Mouse (Mus musculus) cerebellum, adult 2 months (tissue): ENCODE results near the gene Ttc30a2. TPM values are rescaled to one million over a fixed set of nuclear protein-coding genes. Genes with fewer than 3 reads are reported as not detected.
A peak's percentile ranks its signal among the peaks of the same experiment; 100 is the strongest.
"Not testable (repeated sequence)": the region's sequence is repeated elsewhere in the genome, so short reads cannot be mapped to it uniquely, and the experiment has no call there.

Experiments
- DNase-seq, 2 experiments: peaks; one replicate each; pipeline ENCODE4 v3.0.0; 2021
- H3K27ac ChIP-seq: fragments of 200-500 bp; 2 replicates; pipeline ENCODE4 v1.5.1; 2012; ENCODE audit warnings: low read length, control low read depth, inconsistent platforms; ENCODE audit not compliant: insufficient read depth
- H3K27me3 ChIP-seq: fragments of 200-500 bp; 2 replicates; pipeline ENCODE4 v1.6.1; 2012; ENCODE audit warnings: inconsistent platforms, mild to moderate bottlenecking, low read length, moderate library complexity; ENCODE audit not compliant: control insufficient read depth, insufficient read depth
- H3K4me1 ChIP-seq: fragments of 200-500 bp; 2 replicates; pipeline ENCODE4 v1.6.1; 2011; ENCODE audit warnings: low read length; ENCODE audit not compliant: control insufficient read depth, insufficient read depth
- H3K4me3 ChIP-seq: fragments of 200-500 bp; replicated peaks from 2 replicates; pipeline ENCODE3; 2011; ENCODE audit warnings: mild to moderate bottlenecking, low read depth, low read length, control low read depth; ENCODE audit not compliant: insufficient read depth
- CTCF ChIP-seq: fragments of 200-500 bp; IDR thresholded peaks from 2 replicates; pipeline ENCODE4 v1.5.1; 2011; ENCODE audit warnings: low read depth, mild to moderate bottlenecking, control low read depth, low read length, moderate library complexity, borderline replicate concordance; ENCODE audit not compliant: insufficient read depth
- POLR2A ChIP-seq: fragments of 200-500 bp; IDR thresholded peaks from 2 replicates; pipeline ENCODE4 v1.6.1; 2011; ENCODE audit warnings: low read length, control low read depth, borderline replicate concordance; ENCODE audit not compliant: insufficient read depth
- WGBS: fragments of 180-500 bp; shearing (Covaris S2); methylation state at CpG from one replicate; pipeline ENCODE4 v1.1.7; 2018; 5-methylcytosine and 5-hydroxymethylcytosine counted together
- polyA plus RNA-seq: library from polyadenylated mRNA; depleted of rRNA; stranded (reverse); fragments of >200 nt; gene quantifications from 2 replicates; pipeline ENCODE4 v1.2.3, GENCODE M21; 2012; rRNA removed

Ttc30a2 gene
- 0.18 and 0.21 TPM in 2 replicates for polyA plus RNA-seq

- not testable (repeated sequence) for DNase-seq, H3K27me3 ChIP-seq, H3K4me1 ChIP-seq, H3K4me3 ChIP-seq, H3K27ac ChIP-seq
- 26% methylated on average over 20 of the region's 24 CpGs for WGBS
Observed at GRCm38 (mm10) chr2:75977752-75978368, at the start of gene Ttc30a2. TSS of gene Ttc30a2 (minus strand) at chr2:75978170.

GRCm38 (mm10) chr2:76016890-76017289 lies 38.9 kb upstream of the Ttc30a2 start:
- no peak for TF ChIP-seq POLR2A
- TF ChIP-seq CTCF, result no peak
- Histone ChIP-seq H3K4me3 (no peak overlapping the region), H3K4me1 (no peaks in the 10 kb centered on the region), H3K27me3 (no peaks in the 10 kb centered on the region), H3K27ac (no peak overlapping the region)
- 15% methylated on average over 7 of the region's 7 CpGs for WGBS
- DNase-seq, result no peak

DNA sequence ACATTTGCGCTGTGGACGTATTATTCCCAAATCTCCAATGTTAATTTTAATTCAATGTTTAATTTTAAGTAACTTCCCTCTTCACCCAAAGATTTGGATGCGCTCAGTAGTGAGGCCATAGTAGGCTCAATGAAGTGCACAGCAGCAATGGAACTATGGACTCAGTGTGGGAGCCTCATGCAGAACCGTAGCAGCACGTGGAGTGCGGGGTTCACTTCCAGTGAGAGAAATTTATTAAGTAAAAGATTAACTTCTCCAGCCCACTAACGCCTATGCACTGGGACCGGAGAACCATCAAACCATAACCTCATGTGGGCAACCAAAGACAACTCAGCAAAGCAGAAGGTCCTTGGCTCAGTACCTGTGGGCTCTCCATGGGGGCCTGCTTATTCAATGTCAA lies 38.2 kb upstream of the Ttc30a2 start:
- 87% methylated on average over 8 of the region's 8 CpGs for WGBS
- DNase-seq, result no peak
- Histone ChIP-seq H3K27me3 (no peaks in the 10 kb centered on the region), H3K27ac (no peak overlapping the region), H3K4me3 (no peak overlapping the region), H3K4me1 (no peaks in the 10 kb centered on the region)
- TF ChIP-seq POLR2A (no peak), CTCF (no peak)

GRCm38 (mm10) chr2:76015460-76015859 lies 37.5 kb upstream of the Ttc30a2 start:
- TF ChIP-seq POLR2A (no peak), CTCF (no peak)
- Histone ChIP-seq H3K27me3 (no peaks in the 10 kb centered on the region), H3K27ac (no peak overlapping the region), H3K4me1 (no peaks in the 10 kb centered on the region), H3K4me3 (no peak overlapping the region)
- no peak for DNase-seq
- WGBS, result 89% methylated on average over 7 of the region's 7 CpGs

- no peak for TF ChIP-seq CTCF
- TF ChIP-seq POLR2A, result no peak
- WGBS, result 96% methylated on average over 3 of the region's 3 CpGs
- H3K27ac ChIP-seq, result no peak overlapping the region
- no peak overlapping the region for H3K4me3 ChIP-seq
- H3K27me3 ChIP-seq, result no peaks in the 10 kb centered on the region
- DNase-seq, result no peak
- no peaks in the 10 kb centered on the region for H3K4me1 ChIP-seq
Observed at GRCm38 (mm10) chr2:76014659-76015058, 36.7 kb upstream of the Ttc30a2 start.

DNA sequence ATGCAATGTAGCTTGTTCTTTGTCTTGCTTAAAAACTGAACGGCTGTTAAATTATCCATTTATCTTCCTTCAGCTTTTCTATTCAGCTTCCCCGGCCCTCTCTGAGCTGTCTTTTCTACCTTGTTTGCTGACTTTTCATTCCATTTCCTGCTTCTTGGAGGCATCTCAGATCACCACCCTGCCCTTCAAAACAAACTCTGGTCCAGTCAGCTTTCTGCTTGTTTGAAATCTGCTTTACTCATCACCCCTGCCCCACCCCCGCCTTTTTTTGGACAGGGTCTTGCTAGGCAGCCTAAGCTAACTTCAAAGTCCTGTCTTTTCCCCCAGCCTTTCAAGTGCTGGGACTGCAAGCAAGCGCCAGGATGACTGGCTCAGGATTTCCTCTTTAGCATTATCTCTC lies 28.2 kb upstream of the Ttc30a2 start:
- H3K4me1 ChIP-seq, result no peaks in the 10 kb centered on the region; the same call in 1 of the 2 replicates
- 64% methylated on average over 4 of the region's 4 CpGs for WGBS
- no peak for TF ChIP-seq CTCF
- TF ChIP-seq POLR2A, result no peak
- H3K27me3 ChIP-seq, result no peaks in the 10 kb centered on the region
- H3K27ac ChIP-seq, result no peak overlapping the region
- no peak overlapping the region for H3K4me3 ChIP-seq
- DNase-seq, result no peak

DNA sequence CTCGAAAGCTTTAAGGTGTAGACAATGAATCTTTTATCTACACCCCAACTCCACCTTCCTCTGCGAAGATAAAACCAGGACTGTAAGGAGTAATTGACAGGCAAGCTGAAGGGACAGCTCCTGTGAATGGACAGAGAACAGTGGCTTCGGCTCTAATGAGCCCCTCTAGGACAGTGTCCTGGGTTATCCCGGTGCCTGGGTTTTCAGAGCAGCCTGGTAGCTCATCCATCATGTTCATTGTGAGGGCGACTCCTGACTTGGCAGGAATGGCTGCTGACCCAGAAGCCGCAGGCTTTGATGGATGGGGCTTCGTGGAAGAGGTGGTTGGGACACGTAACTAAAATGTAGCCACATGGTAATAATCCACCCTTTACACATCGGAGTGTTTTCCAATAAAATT lies 24.9 kb upstream of the Ttc30a2 start:
- no peaks in the 10 kb centered on the region for H3K27me3 ChIP-seq
- 90% methylated on average over 9 of the region's 9 CpGs for WGBS
- TF ChIP-seq CTCF (no peak), POLR2A (no peak)
- H3K4me1 ChIP-seq, result peaks cover 4% of the 10 kb centered on the region
- DNase-seq, result no peak
- H3K27ac ChIP-seq, result no peak overlapping the region
- H3K4me3 ChIP-seq, result no peak overlapping the region

DNA sequence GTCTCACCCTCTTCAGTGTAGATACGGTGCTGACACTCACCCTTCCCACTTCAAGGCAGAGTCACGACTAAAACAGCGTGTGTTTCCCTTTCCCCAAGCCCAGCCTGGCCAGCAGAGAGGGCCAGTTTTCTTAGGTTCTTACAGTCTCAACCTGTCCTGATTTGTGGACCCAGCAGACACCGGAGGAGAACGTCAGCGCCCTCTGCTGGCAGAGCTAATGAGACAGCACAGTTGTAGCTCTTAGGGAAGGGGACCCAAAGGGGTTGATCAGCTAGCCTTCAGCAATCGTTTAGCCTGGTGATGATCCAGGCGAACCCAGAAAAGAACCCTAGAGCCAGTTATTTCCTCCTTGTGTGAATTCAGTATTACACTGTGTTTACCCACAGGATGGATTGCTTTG lies 23.4 kb upstream of the Ttc30a2 start:
- no peaks in the 10 kb centered on the region for H3K27me3 ChIP-seq
- H3K27ac ChIP-seq, result no peak overlapping the region
- no peak overlapping the region for H3K4me3 ChIP-seq
- peak; percentile 30 to 49 for DNase-seq
- 50% methylated on average over 8 of the region's 8 CpGs for WGBS
- H3K4me1 ChIP-seq, result peaks cover 8% of the 10 kb centered on the region
- TF ChIP-seq CTCF, result peak; percentile 72
- no peak for TF ChIP-seq POLR2A

DNA sequence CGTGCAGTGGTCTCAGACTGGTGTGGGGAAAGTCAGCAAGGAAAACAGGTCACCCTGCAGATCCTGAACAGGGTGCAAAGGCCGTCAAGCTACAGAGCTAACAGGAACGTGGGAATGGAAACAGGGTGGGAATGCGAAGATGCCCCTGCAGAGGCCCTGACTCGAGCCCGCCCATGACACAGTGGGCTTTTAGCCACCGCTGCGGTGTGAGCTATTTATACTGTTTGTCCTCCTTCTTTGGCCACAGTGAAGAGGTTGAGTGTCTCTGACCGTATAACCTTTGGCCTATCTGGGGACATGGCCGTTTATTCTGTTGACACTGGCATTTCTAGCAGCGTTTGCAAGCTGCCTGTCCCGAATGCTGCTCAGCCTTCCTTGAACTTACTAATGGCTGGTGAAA lies 21.7 kb upstream of the Ttc30a2 start:
- H3K27me3 ChIP-seq, result no peaks in the 10 kb centered on the region
- H3K27ac ChIP-seq, result no peak overlapping the region
- WGBS, result 79% methylated on average over 12 of the region's 12 CpGs
- H3K4me1 ChIP-seq, result peaks cover 8% of the 10 kb centered on the region
- no peak overlapping the region for H3K4me3 ChIP-seq
- TF ChIP-seq CTCF (no peak), POLR2A (no peak)
- DNase-seq, result no peak
